Mouse (Mus musculus) limb, embryonic 14.5 days (tissue): ENCODE measurements around the gene Ranbp1. TPM values are rescaled to one million over a fixed set of nuclear protein-coding genes. Genes with fewer than 3 reads are reported as not detected.

Experiments
- ATAC-seq: fragments of 200-750 bp; cut with Nextera tagmentation; 2 replicates; pipeline ENCODE4 v1.8.0; 2017; ENCODE audit warnings: low read depth, moderate number of reproducible peaks, moderate TSS enrichment; ENCODE audit not compliant: low FRiP score
- DNase-seq: peaks from one replicate; pipeline ENCODE4 v3.0.0-alpha.2; 2015; ENCODE audit warnings: low spot score
- H3K27ac ChIP-seq: fragments of 300-500 bp; sonication (generic); replicated peaks from 2 replicates; pipeline ENCODE4 v1.5.1; 2014; ENCODE audit warnings: low read depth, mild to moderate bottlenecking, low read length, moderate library complexity, mixed read lengths
- H3K27me3 ChIP-seq: fragments of 300-500 bp; sonication (generic); 2 replicates; pipeline ENCODE4 v1.6.1; 2014; ENCODE audit warnings: low read length, mixed read lengths; ENCODE audit not compliant: control insufficient read depth, insufficient read depth
- H3K36me3 ChIP-seq: fragments of 300-500 bp; sonication (generic); 2 replicates; pipeline ENCODE4 v1.6.1; 2014; ENCODE audit warnings: mild to moderate bottlenecking, low read length, moderate library complexity, mixed read lengths; ENCODE audit not compliant: control insufficient read depth, insufficient read depth
- H3K4me1 ChIP-seq: fragments of 300-500 bp; sonication (generic); 2 replicates; pipeline ENCODE4 v1.6.1; 2014; ENCODE audit warnings: antibody characterized with exemption, low read length, mixed read lengths; ENCODE audit not compliant: control insufficient read depth, insufficient read depth
- H3K4me2 ChIP-seq: fragments of 300-500 bp; sonication (generic); replicated peaks from 2 replicates; pipeline ENCODE4 v1.6.1; 2014; ENCODE audit warnings: low read depth, mild to moderate bottlenecking, low read length, moderate library complexity; ENCODE audit not compliant: severe bottlenecking
- H3K4me3 ChIP-seq: fragments of 300-500 bp; sonication (generic); replicated peaks from 2 replicates; pipeline ENCODE4 v1.5.1; 2014; ENCODE audit warnings: low read length
- H3K9ac ChIP-seq: fragments of 300-500 bp; sonication (generic); 2 replicates; pipeline ENCODE4 v1.6.1; 2014; ENCODE audit warnings: mild to moderate bottlenecking, low read depth, low read length, moderate library complexity; ENCODE audit not compliant: severe bottlenecking
- H3K9me3 ChIP-seq: fragments of 300-500 bp; sonication (generic); 2 replicates; pipeline ENCODE4 v1.6.1; 2016; ENCODE audit warnings: low read length; ENCODE audit not compliant: control insufficient read depth
- POLR2A ChIP-seq: fragments of 200-500 bp; IDR thresholded peaks from 2 replicates; pipeline ENCODE4 v1.8.0; 2012; ENCODE audit warnings: inconsistent platforms, mild to moderate bottlenecking, moderate library complexity, borderline replicate concordance; ENCODE audit not compliant: insufficient read depth, insufficient read length; ENCODE audit errors: extremely low read depth
- WGBS: fragments of 180-500 bp; shearing (Covaris S2); extraction: QIAGEN DNeasy Blood & Tissue Kit; methylation state at CpG from one replicate; pipeline ENCODE4 v1.1.7; 2014; 5-methylcytosine and 5-hydroxymethylcytosine counted together
- polyA plus RNA-seq, 2 experiments: library from polyadenylated mRNA; depleted of rRNA in 1 of 2; stranded (reverse) in 1 of 2; unstranded in 1 of 2; fragments of >200 nt; fragmentation: Nextera tagmentation in 1 of 2; extraction: Ambion mirVana in 1 of 2; gene quantifications; 2 replicates each; pipeline versions ENCODE4 v1.2.1 to v1.2.3; 2012 to 2014

Gene Ranbp1
- polyA plus RNA-seq, 2 experiments, result 276 to 542 TPM

DNA sequence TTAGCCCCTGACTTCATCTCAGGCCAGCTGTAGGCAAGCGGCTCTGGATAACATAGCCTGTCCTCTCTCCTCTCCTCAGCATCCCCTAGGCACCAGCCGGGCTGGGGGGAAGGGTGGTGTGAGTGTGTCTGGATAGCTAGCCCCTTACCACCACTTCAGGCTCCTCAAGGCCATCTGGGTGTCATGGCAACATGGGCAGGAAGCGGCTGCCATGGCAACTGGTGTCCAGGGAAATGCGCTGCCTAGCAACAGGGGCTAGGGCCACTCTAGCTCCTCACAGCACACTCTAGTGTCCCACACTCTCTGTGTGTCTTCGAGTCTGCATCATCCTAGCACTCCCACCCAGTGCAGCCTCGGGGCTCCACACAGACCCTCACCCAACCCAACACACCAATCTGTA is 34.8 kb downstream of the Ranbp1 start:
- Histone ChIP-seq H3K27me3 (no peaks in the 10 kb centered on the region), H3K4me1 (no peaks in the 10 kb centered on the region), H3K4me2 (no peak overlapping the region), H3K4me3 (no peak overlapping the region), H3K9me3 (no peaks in the 10 kb centered on the region), H3K36me3 (no peaks in the 10 kb centered on the region), H3K27ac (no peak overlapping the region), H3K9ac (no peak overlapping the region)
- WGBS, result 43% methylated on average over 6 of the region's 6 CpGs
- DNase-seq, result no peak
- 0 out of 2 replicates have a peak, but pooled peaks have one; percentile 16 for ATAC-seq
- no peak for TF ChIP-seq POLR2A

DNA sequence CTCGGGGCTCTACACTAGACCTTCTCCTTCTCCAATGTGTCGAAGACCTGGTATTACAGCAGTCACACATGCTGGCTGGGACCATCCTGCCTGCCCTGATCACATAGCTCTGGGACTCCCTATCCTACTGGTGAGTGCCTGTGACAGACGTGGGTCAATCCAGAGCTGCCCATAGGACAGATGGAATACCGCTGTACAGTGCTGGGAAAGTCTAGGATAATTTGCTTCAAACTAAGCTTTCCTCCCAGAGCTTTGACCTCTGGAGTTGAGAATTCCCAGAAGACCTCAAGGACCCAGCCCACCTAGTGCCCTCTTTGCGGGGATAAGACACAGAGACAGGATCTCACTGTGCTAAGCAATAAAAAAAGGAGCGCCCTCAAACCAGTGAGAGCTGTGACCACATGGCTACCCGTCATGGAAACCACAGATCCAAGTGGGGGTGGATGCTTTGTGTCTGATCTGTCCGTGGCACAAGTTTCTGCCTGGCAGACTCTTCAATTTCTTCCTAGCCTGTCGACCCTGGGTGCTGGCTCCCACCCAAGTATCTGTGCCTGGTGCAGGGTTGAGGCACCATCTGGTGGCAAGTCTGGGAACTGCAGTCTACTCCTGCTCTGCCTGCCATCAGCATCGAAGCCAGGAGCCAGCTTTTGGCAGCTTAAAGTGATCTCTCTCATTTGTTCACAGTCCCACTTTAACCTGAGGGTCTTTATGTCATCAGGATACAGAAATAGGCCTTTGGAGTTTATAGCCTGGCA is 36.9 kb downstream of the Ranbp1 start:
- Histone ChIP-seq H3K9ac (no peak overlapping the region), H3K4me2 (no peak overlapping the region), H3K27ac (no peak overlapping the region), H3K4me3 (no peak overlapping the region), H3K27me3 (no peaks in the 10 kb centered on the region), H3K9me3 (no peaks in the 10 kb centered on the region), H3K4me1 (no peaks in the 10 kb centered on the region), H3K36me3 (no peaks in the 10 kb centered on the region)
- DNase-seq (peak; percentile 89), ATAC-seq (peak; percentile 42; the same call in 1 of the 2 replicates)
- 44% methylated on average over 10 of the region's 10 CpGs for WGBS
- TF ChIP-seq POLR2A, result no peak

DNA sequence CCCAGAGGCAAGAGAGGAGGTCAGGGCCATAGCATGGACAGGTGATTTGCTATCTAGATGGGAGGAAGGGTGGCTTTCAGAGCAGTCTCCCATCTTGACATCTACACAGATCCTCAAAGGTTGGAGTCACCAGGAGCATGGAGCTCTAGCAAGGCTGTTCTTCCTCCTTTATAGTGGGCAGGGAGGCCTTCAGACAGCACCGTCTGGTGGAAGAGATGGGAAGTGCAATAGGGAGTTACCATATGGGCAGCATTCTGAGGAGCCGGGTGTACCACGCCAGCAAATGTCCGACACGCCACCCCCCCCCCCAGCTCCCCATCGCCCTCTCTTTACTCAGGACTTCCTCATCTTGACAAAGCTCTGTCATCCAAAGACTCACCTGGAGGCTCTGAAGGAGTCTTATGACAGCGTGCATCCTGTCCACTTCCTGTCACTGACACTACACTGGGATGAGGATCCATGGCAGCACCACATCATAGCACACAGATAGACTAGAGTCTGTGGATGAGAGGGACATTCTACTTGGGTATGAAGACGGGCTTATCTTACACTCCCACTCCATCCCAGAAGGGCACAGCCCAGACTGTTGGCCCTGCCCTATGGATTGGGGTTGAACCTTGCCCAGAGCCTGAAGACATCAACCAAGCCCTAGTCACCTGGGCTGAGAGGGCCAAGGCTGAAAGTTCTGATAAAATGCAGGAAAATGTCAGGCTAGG is 37.7 kb downstream of the Ranbp1 start:
- peak; percentile 23; the same call in 1 of the 2 replicates for ATAC-seq
- Histone ChIP-seq H3K9me3 (no peaks in the 10 kb centered on the region), H3K4me2 (no peak overlapping the region), H3K27ac (no peak overlapping the region), H3K36me3 (no peaks in the 10 kb centered on the region), H3K4me3 (no peak overlapping the region), H3K27me3 (no peaks in the 10 kb centered on the region), H3K4me1 (no peaks in the 10 kb centered on the region), H3K9ac (no peak overlapping the region)
- 25% methylated on average over 8 of the region's 8 CpGs for WGBS
- TF ChIP-seq POLR2A, result no peak
- DNase-seq, result peak; percentile 62

DNA sequence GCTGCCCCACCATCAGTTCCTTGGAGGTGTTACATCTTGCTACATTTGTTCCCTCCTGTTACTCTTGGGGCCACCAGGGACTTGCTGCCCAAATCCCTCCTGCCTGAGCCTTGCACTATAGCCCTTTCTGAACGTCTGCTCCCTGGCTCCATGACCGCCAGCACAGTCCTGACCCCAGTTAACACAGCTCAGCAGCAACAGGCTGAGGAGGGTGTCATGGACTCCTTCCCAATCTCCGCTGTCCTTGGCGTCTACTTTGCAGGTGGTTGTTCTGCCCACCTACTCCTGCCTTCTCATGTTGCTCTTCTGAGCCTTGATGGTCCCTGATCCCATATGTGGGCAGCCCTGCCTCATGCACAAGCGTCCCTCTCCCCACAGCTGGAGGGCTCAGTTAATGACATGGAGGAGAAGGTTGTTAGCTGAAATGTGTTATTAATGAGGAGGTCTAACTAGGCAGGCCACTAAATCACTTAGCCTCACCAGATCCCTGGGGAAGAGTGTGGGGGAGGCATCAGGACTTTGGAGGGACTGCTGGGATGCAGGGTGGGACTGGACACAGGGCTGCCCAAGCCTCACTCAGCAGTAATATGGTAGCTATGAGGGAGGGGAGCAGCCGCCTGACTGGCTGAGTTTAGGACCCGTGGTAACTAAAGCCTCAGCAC is 45.0 kb downstream of the Ranbp1 start:
- ATAC-seq, result no peak
- no peak overlapping the region for H3K4me2 ChIP-seq
- 16% methylated on average over 7 of the region's 7 CpGs for WGBS

DNA sequence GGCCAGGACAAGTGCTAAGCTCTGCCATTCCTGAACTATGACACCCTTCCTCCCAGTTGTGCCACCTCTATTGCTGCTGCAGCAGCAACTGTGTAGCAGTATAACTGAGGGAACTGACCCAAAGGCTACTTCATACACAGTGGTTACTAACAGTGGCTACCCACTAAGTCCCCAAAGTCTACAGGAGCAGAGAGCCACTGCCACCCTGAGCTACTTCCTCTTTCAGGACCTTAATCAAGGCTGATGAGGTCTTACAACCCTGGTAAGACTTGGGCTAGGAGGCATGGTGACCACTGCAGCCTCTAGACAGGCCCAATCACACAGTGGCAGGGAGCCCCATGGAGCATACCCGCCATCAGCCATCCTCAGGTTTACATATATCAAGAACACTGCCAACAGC is 46.5 kb downstream of the Ranbp1 start:
- 100% methylated on average over 1 of the region's 1 CpGs for WGBS
- Histone ChIP-seq H3K9me3 (no peaks in the 10 kb centered on the region), H3K27ac (no peak overlapping the region), H3K4me1 (peaks cover 20% of the 10 kb centered on the region), H3K4me2 (no peak overlapping the region), H3K4me3 (no peak overlapping the region), H3K27me3 (no peaks in the 10 kb centered on the region; the same call in 1 of the 2 replicates), H3K36me3 (no peaks in the 10 kb centered on the region), H3K9ac (no peak overlapping the region)
- DNase-seq (no peak), ATAC-seq (no peak)
- TF ChIP-seq POLR2A, result no peak

More for the DNA sequence above, 45.0 kb downstream of the Ranbp1 start:
- Histone ChIP-seq H3K4me1 (peaks cover 15% of the 10 kb centered on the region), H3K36me3 (no peaks in the 10 kb centered on the region), H3K9ac (no peak overlapping the region), H3K9me3 (no peaks in the 10 kb centered on the region), H3K27ac (no peak overlapping the region), H3K4me3 (no peak overlapping the region), H3K27me3 (no peaks in the 10 kb centered on the region)
- DNase-seq, result no peak
- TF ChIP-seq POLR2A, result no peak
